Mouse (Mus musculus): ENCODE measurements at regions not wholly inside any gene's neighbourhood (a gene's known extent, or its start where the extent isn't known, plus 50 kb on each side); places are given as distances from the start of the nearest gene placed in this dataset.
A peak's percentile ranks its signal among the peaks of the same experiment; 100 is the strongest.

GRCm38 (mm10) chr14:76917139-76917929 lies 119.2 kb upstream of the Ccdc122 start:
- DNase-seq (ENCODE audit: low spot score in 2 of 2) = no peak

DNA sequence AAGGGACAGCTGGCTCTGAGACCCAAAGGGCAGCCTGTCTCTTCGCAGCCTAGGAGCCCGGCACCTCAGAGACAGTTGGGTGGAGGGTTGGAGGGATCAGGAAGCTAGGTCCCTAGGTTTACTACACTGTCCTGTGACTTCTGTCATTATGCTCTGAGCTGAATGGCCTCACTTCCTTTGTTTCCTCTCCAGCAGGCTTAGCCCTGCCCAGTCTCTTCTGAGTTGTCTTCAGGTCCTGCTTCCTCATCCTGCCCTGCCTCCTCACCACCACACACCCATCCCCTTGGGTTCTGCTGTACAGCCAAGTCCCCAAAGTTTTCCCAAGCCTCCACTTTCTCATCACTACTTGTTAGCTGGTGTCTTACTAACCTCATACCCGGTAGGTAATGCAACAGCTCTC lies 122.7 kb upstream of the Ccdc122 start:
- DNase-seq (ENCODE audit: low spot score in 2 of 2) = no peak

- DNase-seq (ENCODE audit: low spot score in 2 of 2) = no peak
Observed at GRCm38 (mm10) chr14:76912301-76913001, 124.1 kb upstream of the Ccdc122 start.

GRCm38 (mm10) chr14:76911271-76911670 lies 125.3 kb upstream of the Ccdc122 start:
- no peak for DNase-seq (ENCODE audit: low spot score in 2 of 2)

DNA sequence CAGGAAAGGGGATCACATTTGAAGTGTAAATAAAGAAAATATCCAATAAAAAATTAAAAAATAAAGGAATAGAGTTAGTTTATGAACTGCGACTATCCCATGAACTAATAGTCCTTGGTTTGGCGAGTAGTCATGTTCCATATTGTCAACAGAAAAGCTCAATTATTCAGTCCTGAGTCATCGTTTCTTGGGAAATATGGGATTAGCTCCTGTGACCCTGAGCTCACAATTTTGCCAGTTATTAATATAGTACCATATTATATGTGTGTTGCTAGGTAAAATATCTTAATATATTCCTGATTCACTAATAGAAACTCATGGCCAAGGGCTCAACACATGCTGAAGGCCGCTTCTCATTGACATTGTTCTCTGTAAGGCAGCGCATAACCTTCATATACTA lies 126.4 kb upstream of the Ccdc122 start:
- no peak for DNase-seq (ENCODE audit: low spot score in 2 of 2)

- no peak for DNase-seq (ENCODE audit: low spot score in 2 of 2)
Observed at GRCm38 (mm10) chr14:76907941-76908340, 128.6 kb upstream of the Ccdc122 start.

GRCm38 (mm10) chr14:76902962-76903757 lies 133.4 kb upstream of the Ccdc122 start:
- DNase-seq (ENCODE audit: low spot score in 2 of 2) = no peak

- DNase-seq (ENCODE audit: low spot score in 2 of 2) = no peak
Observed at GRCm38 (mm10) chr14:76901490-76901889, 135.1 kb upstream of the Ccdc122 start.

GRCm38 (mm10) chr14:76899331-76899730 lies 137.2 kb upstream of the Ccdc122 start:
- DNase-seq (ENCODE audit: low spot score in 2 of 2) = no peak

DNA sequence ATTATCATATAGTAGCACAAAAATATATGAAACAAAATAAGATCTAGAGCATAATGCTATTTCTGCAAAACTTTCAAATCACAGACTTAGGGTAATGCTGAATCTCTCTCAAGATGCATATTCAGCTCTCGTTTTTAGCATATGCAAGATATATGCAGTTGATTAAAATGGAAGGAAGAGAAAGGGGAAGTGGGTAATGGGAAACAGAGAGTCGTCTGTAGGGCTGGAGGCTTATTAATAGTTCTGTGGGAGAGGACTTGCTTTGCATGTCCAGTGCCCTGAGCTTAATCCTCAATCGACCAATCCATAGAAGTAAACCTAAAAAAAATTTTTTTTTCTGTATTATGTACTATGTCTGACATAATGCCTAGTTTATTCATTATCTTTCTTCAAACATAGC lies 148.9 kb upstream of the Ccdc122 start:
- DNase-seq (ENCODE audit: low spot score in 2 of 2) = no peak

- no peak for DNase-seq (ENCODE audit: low spot score in 2 of 2)
Observed at GRCm38 (mm10) chr14:76887201-76887600, 149.4 kb upstream of the Ccdc122 start.

DNA sequence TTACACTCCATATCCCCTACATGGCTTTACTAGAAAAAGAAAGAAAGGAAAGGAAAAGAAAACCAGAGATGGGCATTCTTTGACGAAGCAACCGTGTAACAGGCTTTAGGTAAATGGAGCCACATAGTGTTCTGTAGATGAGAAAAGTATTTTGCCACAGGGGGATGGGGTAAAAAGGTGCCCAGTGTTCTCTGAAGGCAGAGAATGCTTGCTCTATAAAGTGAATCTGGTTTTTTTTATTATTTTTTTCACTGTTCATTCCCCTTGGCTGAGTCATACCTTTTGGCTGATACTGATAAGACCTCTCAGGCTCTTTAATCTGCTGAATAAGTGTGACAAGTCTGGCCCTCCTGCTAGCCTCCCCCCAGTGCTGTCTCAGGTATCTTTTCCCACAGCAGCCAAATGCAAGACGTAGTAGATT lies 153.3 kb upstream of the Ccdc122 start:
- no peak for DNase-seq (ENCODE audit: low spot score in 2 of 2)

DNA sequence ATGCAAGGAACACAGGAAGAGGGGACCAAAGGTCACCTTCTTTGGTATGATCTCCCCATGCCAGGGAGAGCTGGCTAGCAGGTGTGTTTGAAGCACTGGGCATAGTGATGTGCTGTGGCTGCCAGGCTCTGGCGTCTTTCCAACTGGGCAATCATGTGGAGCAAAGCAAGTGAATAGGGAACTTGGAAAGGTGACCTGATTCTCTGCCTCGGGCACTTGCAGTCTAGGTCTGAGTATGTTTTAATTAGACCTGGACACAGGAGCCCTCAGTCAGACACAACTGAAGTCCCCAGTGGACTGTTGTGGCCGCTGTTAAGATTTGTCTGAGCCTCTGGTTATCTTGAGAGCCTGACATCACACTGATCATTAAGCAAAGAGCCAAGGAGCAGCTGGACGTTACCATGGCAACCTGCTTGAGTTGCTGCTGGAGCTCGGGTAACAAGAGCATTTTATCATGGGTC lies 153.8 kb upstream of the Ccdc122 start:
- no peak for DNase-seq (ENCODE audit: low spot score in 2 of 2)

GRCm38 (mm10) chr14:76880851-76881250 lies 155.7 kb upstream of the Ccdc122 start:
- no peak for DNase-seq (ENCODE audit: low spot score in 2 of 2)

DNA sequence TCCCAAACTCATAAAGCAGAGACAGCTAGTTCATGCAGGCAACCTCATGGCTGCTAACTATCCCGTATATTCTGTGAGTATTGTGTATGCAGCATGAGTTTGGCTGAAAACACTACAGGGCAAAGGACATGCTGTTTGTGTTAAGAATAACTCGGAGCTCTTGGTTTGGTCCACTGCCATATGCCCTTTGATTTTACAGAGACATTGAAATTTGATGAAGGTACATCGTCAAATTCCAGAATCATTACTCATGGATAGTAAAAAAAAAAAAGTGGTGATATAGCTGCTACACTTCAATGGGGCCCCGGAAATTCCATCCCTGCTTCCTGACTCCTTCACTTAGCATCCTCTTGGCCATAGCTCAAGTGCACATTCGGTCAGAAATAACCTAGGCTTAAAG lies 159.3 kb upstream of the Ccdc122 start:
- no peak for DNase-seq (ENCODE audit: low spot score in 2 of 2)

- DNase-seq (ENCODE audit: low spot score in 2 of 2) = peak in 1 of 2 experiments; percentile 31
Observed at GRCm38 (mm10) chr14:76876015-76876414, 160.6 kb upstream of the Ccdc122 start.

GRCm38 (mm10) chr14:76875266-76875900 lies 161.2 kb upstream of the Ccdc122 start:
- DNase-seq (ENCODE audit: low spot score in 2 of 2) = no peak

DNA sequence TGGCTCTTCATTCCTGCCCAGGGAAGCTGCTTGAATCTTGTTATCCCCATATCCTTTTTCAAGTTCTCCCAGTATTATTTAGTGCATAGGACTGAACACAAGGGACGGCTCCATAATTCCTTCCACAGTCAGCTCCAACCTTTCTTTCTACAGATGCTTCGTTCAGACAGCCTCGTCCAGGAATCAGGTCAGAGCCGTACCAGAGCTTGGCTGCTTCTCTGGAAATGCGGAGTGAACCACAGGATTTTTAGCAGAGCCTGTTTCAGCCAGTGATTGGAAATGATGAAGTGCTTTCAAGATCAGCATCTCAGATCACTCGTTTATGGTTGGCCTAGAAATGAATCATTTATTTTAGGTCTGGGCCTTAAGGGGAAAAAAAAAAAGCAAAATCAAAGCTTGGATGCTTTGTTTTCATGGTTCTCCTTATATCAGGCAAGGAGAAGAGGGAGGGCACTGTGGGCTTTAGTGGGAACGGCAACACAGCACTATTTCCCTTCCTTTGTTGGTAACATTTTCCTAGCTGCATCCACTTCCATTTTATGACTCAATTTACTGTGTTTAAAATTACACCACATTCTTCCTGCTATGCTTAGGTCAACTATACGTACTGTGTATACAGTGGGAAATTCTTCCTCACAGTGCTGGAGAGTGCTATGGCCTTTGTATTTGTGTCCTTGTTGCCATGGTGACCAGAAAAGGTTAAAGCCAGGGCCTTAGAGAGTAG lies 161.9 kb upstream of the Ccdc122 start:
- DNase-seq (ENCODE audit: low spot score in 2 of 2) = no peak

- DNase-seq (ENCODE audit: low spot score in 2 of 2) = no peak
Observed at GRCm38 (mm10) chr14:76873684-76874083, 162.9 kb upstream of the Ccdc122 start.

DNA sequence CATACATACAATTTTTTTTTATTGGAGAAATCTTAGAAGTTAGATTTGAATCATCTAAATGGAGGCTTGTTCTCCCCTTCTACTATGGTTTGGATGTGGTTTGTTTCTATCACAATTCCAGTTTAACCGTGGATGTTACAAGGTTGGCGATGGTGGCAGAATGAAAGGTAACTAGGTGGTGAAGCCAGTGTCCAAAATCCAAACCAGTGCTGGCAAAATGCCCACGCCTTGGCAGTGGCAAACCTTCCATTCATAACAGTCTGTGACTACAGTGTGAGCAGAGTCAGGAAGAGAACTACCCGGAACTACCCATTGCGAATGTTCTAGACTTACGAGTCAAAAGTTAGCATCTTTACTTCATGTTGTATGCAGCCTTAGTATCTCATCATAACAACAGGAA lies 163.6 kb upstream of the Ccdc122 start:
- DNase-seq (ENCODE audit: low spot score in 2 of 2) = no peak

DNA sequence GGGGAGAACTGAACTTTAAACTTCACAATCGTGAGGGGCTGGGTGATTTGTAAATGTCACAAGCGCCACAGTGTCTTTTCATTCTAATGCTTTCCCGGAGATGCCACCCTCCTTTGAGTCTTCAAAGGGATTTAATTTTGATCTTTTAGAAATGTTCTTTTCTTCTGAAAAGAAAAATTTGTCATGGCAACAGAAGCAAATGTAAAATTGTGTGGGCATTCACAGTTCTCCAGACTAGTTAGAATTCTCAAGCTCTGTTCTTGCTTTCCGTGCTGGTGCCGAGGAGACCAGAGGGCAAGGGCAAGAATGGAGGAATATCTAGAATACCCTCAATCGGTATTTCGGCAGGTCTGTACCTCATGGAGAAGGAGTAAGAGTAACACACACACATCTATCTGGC lies 164.1 kb upstream of the Ccdc122 start:
- DNase-seq (ENCODE audit: low spot score in 2 of 2) = no peak

Measured in spleen, postnatal 14 days (tissue).